Mouse (Mus musculus): ENCODE data around the gene Sdhb. TPM values are rescaled to one million over a fixed set of nuclear protein-coding genes. Genes with fewer than 3 reads are reported as not detected.

The Sdhb gene
- polyA plus RNA-seq, 1 experiment from 2014 or later, result 1,167 TPM

DNA sequence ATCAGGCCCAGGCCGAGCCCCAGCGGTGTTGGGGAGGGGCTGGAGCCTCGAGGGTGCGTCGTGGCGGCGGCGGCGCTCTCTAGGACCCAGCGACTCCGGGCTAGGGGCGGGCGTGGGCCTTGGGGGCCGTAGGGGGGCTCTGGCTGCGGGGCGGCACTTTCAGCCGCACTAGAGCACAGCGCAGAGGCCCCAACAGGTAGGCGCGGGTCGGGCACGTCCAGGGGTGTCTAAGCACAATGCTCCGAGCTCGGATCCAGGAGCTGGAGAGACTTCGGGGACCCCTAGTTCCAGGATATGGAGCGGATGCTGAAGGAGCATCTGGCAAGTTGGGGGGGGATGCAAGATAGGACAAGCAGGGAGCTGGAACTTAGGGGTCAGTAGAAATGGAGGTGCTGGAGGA is 49.5 kb downstream of the Sdhb start:
- Histone ChIP-seq H3K4me1 (ENCODE audit: control insufficient read depth, insufficient read depth, low read length) (peaks cover 24% of the 10 kb centered on the region), H3K27me3 (ENCODE audit: control insufficient read depth, insufficient read depth, low read length) (no peaks in the 10 kb centered on the region), H3K4me3 (ENCODE audit: low read length) (peak overlapping the region; percentile 73), H3K27ac (ENCODE audit: low read length) (peak overlapping the region; percentile 75), H3K36me3 (ENCODE audit: control insufficient read depth, insufficient read depth) (peaks cover 14% of the 10 kb centered on the region), H3K4me2 (ENCODE audit: low read depth, low read length) (peak overlapping the region; percentile 87), H3K9ac (ENCODE audit: low read length) (peak overlapping the region; percentile 82), H3K9me3 (replicated peaks; ENCODE audit: control insufficient read depth, low read length) (no peaks in the 10 kb centered on the region)
- under 1% methylated on average over 26 of the region's 26 CpGs for WGBS
- peak; percentile 68 for ATAC-seq (replicated peaks; ENCODE audit: extremely low read depth, insufficient read depth, low FRiP score)

DNA sequence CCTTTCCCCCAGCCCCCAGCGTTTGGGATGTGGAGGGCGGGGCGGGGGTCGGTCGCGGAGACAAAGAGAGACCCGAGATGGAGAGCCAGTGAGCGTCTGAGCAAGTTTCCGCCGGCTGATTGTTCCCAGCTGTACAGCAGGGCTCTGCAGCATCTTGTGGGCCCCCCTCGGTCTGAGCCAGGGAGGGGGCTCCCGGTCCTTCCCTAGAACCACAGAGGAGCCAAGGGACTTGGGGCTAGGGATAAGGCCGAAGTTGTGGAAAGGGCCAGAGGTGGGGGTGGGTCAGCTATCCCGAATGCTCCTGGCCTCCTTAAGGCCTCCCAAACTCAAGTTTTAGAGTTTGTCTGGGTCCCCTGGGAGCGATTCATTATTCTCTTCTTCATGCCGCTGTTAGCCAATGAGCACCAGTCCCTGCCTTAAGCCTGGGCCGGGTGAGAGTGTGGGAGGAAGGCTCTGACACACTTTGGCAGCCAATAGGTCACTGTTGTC is 50.0 kb downstream of the Sdhb start:
- peak overlapping the region; percentile 82 for H3K9ac ChIP-seq (ENCODE audit: low read length)
- H3K4me2 ChIP-seq (ENCODE audit: low read depth, low read length), result peak overlapping the region; percentile 87
- H3K4me1 ChIP-seq (ENCODE audit: control insufficient read depth, insufficient read depth, low read length), result peaks cover 26% of the 10 kb centered on the region
- H3K27me3 ChIP-seq (ENCODE audit: control insufficient read depth, insufficient read depth, low read length), result no peaks in the 10 kb centered on the region
- peak; percentile 14; the same call in 1 of the 2 replicates for ATAC-seq (replicated peaks; ENCODE audit: extremely low read depth, insufficient read depth, low FRiP score)
- H3K27ac ChIP-seq (ENCODE audit: low read length), result peak overlapping the region; percentile 75
- 3% methylated on average over 17 of the region's 17 CpGs for WGBS
- H3K9me3 ChIP-seq (replicated peaks; ENCODE audit: control insufficient read depth, low read length), result no peaks in the 10 kb centered on the region
- peak overlapping the region; percentile 73 for H3K4me3 ChIP-seq (ENCODE audit: low read length)
- peaks cover 13% of the 10 kb centered on the region for H3K36me3 ChIP-seq (ENCODE audit: control insufficient read depth, insufficient read depth)

DNA sequence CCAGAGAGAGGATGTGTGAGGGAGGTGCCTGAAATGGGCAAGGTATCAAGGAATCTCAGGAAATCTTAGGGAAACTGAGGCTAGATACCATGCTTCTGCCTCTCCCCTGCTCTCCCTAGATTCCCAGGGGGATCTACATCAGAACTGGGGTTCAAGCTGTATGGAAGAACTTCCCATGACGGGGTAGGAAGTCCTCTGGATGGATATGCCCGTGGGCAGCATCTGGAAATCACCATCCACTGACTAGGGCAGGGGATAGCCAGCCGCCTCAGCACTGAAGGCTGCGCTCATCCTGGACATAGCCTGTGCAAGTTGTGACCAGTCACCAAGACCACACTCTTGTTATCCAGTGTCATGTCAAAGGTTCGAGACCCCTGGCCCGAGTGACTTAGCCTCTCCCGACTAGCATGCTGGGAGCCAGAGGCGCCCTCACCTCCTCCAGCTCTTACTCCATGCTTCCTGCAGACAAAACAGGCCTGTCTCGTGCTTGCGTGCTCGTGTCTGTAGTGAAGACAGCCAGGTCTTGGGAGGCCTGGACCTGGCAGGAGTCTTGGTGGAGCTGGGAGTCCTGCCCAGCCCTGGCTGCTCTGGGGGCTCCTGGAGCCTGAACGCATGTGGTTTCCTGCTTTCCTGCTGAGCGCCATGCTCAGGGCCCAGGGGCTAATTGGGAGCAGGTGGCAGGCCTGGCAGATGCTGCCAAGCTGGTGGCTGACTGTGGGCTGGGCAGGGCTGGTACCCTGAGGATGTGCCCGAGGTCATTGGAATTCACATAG is 50.7 kb downstream of the Sdhb start:
- Histone ChIP-seq H3K36me3 (ENCODE audit: control insufficient read depth, insufficient read depth) (peaks cover 5% of the 10 kb centered on the region), H3K4me3 (ENCODE audit: low read length) (peak overlapping the region; percentile 73), H3K27me3 (ENCODE audit: control insufficient read depth, insufficient read depth, low read length) (no peaks in the 10 kb centered on the region), H3K4me2 (ENCODE audit: low read depth, low read length) (peak overlapping the region; percentile 87), H3K4me1 (ENCODE audit: control insufficient read depth, insufficient read depth, low read length) (peaks cover 33% of the 10 kb centered on the region), H3K27ac (ENCODE audit: low read length) (peak overlapping the region; percentile 75), H3K9ac (ENCODE audit: low read length) (peak overlapping the region; percentile 82), H3K9me3 (replicated peaks; ENCODE audit: control insufficient read depth, low read length) (no peaks in the 10 kb centered on the region)
- no peak for ATAC-seq (replicated peaks; ENCODE audit: extremely low read depth, insufficient read depth, low FRiP score)
- 54% methylated on average over 14 of the region's 14 CpGs for WGBS

DNA sequence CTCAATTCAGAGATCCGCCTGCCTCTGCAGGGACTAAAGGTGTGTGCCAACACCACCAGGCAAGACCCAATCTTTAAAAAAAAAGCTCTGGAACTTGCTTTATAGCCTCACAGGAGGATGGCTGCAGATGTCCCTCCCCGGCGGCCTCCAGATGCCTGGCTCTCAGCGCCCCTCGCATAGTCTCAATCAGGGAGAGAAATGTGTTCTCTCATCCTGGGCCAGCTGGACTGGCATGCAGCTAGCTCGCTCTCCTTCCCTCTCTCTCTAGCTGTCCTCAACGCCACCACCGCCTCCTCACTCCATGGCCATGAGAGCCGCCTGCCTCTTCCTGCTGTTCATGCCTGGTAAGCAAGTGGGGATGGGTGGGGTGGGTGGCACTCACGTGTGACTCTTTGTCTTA is 51.6 kb downstream of the Sdhb start:
- Histone ChIP-seq H3K9me3 (replicated peaks; ENCODE audit: control insufficient read depth, low read length) (no peaks in the 10 kb centered on the region), H3K4me3 (ENCODE audit: low read length) (no peak overlapping the region), H3K27me3 (ENCODE audit: control insufficient read depth, insufficient read depth, low read length) (no peaks in the 10 kb centered on the region), H3K27ac (ENCODE audit: low read length) (no peak overlapping the region), H3K4me1 (ENCODE audit: control insufficient read depth, insufficient read depth, low read length) (peaks cover 41% of the 10 kb centered on the region), H3K36me3 (ENCODE audit: control insufficient read depth, insufficient read depth) (no peaks in the 10 kb centered on the region), H3K4me2 (ENCODE audit: low read depth, low read length) (no peak overlapping the region), H3K9ac (ENCODE audit: low read length) (no peak overlapping the region)
- no peak for ATAC-seq (replicated peaks; ENCODE audit: extremely low read depth, insufficient read depth, low FRiP score)
- 76% methylated on average over 10 of the region's 10 CpGs for WGBS

DNA sequence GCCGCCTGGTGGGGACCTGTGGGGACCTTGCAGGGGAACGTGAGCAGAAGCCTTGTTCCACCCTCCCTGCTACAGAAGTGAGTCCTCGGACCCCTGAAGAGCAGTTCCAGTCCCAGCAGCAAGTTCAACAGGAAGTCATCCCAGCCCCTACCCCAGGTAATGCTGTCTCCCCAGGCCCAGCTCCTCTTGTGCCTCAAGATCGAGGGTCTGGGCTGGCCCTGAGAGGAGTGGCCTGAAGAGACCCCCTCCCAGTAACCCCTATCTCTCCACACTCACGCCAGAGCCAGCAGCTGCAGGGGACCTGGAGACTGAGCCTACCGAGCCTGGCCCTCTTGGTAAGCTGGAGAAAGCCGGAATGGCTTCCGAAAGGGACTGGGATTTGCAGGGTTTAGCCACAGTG is 53.1 kb downstream of the Sdhb start:
- peaks cover 43% of the 10 kb centered on the region for H3K4me1 ChIP-seq (ENCODE audit: control insufficient read depth, insufficient read depth, low read length)
- H3K36me3 ChIP-seq (ENCODE audit: control insufficient read depth, insufficient read depth), result no peaks in the 10 kb centered on the region
- no peak overlapping the region for H3K4me3 ChIP-seq (ENCODE audit: low read length)
- no peak overlapping the region for H3K9ac ChIP-seq (ENCODE audit: low read length)
- no peak overlapping the region for H3K27ac ChIP-seq (ENCODE audit: low read length)
- H3K4me2 ChIP-seq (ENCODE audit: low read depth, low read length), result no peak overlapping the region
- H3K9me3 ChIP-seq (replicated peaks; ENCODE audit: control insufficient read depth, low read length), result no peaks in the 10 kb centered on the region
- H3K27me3 ChIP-seq (ENCODE audit: control insufficient read depth, insufficient read depth, low read length), result no peaks in the 10 kb centered on the region
- no peak for ATAC-seq (replicated peaks; ENCODE audit: extremely low read depth, insufficient read depth, low FRiP score)
- WGBS, result 69% methylated on average over 8 of the region's 8 CpGs

DNA sequence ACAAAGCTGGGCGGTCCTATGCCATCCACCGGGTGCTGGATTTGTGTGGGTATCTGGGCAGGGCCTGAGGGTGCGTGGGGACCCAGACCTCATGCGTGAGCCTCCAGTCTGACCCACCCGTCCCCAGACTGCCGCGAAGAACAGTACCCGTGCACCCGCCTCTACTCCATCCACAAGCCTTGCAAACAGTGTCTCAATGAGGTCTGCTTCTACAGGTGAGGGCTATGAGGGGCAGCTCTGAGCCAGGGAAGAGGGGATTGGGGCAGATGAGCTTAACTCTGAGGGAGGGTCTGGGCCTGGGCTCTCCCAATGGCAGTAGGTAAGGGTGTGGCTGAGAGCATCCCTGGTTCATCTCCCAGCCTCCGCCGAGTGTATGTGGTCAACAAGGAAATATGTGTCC is 53.9 kb downstream of the Sdhb start:
- no peak overlapping the region for H3K4me3 ChIP-seq (ENCODE audit: low read length)
- H3K9me3 ChIP-seq (replicated peaks; ENCODE audit: control insufficient read depth, low read length), result no peaks in the 10 kb centered on the region
- peaks cover 42% of the 10 kb centered on the region for H3K4me1 ChIP-seq (ENCODE audit: control insufficient read depth, insufficient read depth, low read length)
- no peaks in the 10 kb centered on the region for H3K36me3 ChIP-seq (ENCODE audit: control insufficient read depth, insufficient read depth)
- H3K9ac ChIP-seq (ENCODE audit: low read length), result no peak overlapping the region
- ATAC-seq (replicated peaks; ENCODE audit: extremely low read depth, insufficient read depth, low FRiP score), result no peak
- H3K27ac ChIP-seq (ENCODE audit: low read length), result no peak overlapping the region
- WGBS, result 95% methylated on average over 11 of the region's 11 CpGs
- H3K4me2 ChIP-seq (ENCODE audit: low read depth, low read length), result no peak overlapping the region
- H3K27me3 ChIP-seq (ENCODE audit: control insufficient read depth, insufficient read depth, low read length), result no peaks in the 10 kb centered on the region

DNA sequence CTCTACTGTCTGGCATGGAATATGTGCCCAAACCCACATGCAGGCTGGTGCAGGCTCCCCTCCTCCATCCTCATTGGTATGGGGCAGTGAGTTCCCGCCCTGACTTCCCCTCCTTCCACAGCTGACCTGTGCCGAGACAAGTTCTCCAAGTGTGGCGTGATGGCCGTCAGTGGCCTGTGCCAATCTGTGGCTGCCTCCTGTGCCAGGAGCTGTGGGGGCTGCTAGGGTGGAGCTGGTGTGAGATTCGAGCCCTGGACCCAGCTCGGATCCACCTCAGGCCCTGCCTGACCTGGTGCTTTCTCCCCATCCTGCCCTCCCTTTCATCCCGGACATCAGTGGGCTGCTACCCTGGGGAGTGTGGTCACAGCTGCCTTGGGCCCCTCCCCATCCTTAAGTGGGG is 54.4 kb downstream of the Sdhb start:
- H3K4me3 ChIP-seq (ENCODE audit: low read length), result no peak overlapping the region
- H3K36me3 ChIP-seq (ENCODE audit: control insufficient read depth, insufficient read depth), result no peaks in the 10 kb centered on the region
- H3K9ac ChIP-seq (ENCODE audit: low read length), result no peak overlapping the region
- H3K27me3 ChIP-seq (ENCODE audit: control insufficient read depth, insufficient read depth, low read length), result no peaks in the 10 kb centered on the region
- ATAC-seq (replicated peaks; ENCODE audit: extremely low read depth, insufficient read depth, low FRiP score), result no peak
- no peak overlapping the region for H3K27ac ChIP-seq (ENCODE audit: low read length)
- peaks cover 42% of the 10 kb centered on the region for H3K4me1 ChIP-seq (ENCODE audit: control insufficient read depth, insufficient read depth, low read length)
- no peak overlapping the region for H3K4me2 ChIP-seq (ENCODE audit: low read depth, low read length)
- 58% methylated on average over 7 of the region's 7 CpGs for WGBS
- H3K9me3 ChIP-seq (replicated peaks; ENCODE audit: control insufficient read depth, low read length), result no peaks in the 10 kb centered on the region

DNA sequence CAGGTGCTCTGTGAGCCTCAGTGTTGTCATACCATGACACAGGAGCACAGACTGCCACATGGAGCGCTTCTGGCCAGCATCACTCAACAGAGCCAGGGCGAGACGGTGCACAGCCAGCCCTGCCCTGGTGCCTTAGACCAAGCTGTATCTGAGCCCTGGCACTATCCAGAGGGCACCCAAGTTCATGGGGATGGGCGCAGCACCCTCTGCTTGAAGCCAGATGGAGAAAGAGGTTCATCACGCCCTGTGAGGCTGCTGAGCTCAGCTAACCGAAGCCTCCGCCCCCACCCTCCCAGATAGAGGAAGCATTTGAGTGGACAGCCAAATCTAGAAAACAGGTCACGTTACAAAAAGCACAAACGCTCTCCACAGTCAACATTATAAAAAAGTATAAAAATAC is 55.3 kb downstream of the Sdhb start:
- no peak overlapping the region for H3K4me3 ChIP-seq (ENCODE audit: low read length)
- H3K4me2 ChIP-seq (ENCODE audit: low read depth, low read length), result no peak overlapping the region
- no peaks in the 10 kb centered on the region for H3K9me3 ChIP-seq (replicated peaks; ENCODE audit: control insufficient read depth, low read length)
- ATAC-seq (replicated peaks; ENCODE audit: extremely low read depth, insufficient read depth, low FRiP score), result no peak
- no peaks in the 10 kb centered on the region for H3K27me3 ChIP-seq (ENCODE audit: control insufficient read depth, insufficient read depth, low read length)
- no peaks in the 10 kb centered on the region for H3K36me3 ChIP-seq (ENCODE audit: control insufficient read depth, insufficient read depth)
- H3K27ac ChIP-seq (ENCODE audit: low read length), result peak overlapping the region; percentile 37; the same call in 1 of the 2 replicates
- WGBS, result 49% methylated on average over 9 of the region's 9 CpGs
- H3K9ac ChIP-seq (ENCODE audit: low read length), result no peak overlapping the region
- peaks cover 51% of the 10 kb centered on the region for H3K4me1 ChIP-seq (ENCODE audit: control insufficient read depth, insufficient read depth, low read length)

DNA sequence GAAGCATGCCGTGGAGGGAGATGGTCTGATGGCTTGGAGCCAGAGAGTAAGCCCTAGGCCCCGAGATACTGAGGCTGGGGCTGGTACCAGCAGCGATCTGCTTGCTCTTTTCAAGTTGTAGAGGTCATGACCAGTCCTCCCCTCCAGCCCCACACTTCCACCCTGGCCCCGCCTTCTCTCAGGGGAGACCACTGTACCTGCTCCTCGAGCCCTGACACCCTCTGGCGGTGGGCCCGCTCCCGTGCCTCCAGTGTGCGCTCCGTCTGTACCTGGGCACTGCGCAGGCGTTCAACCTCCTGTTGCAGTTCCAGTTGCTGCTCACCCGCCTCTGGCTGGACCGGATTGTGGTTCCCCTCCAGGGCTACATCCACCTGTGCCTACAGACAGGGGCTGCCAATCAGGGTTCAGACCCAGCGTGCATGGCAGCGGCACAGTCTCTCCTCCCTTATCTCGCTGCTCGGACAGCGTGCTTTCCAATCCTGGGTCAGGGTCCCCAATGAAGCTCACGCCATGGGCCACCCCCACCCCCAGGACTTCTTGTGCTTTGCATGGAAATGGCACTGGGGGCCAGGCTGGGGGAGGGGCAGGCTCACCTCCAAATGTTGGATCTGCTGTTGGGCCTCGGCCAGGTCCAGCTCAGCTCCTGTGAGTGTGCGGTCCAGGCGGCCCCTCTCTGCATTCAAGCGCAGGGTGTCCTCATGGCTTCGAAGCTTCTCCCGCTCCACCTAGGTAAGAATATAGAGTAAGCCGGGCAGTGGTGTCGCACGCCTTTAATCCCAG is 56.8 kb downstream of the Sdhb start:
- H3K36me3 ChIP-seq (ENCODE audit: control insufficient read depth, insufficient read depth), result no peaks in the 10 kb centered on the region
- no peaks in the 10 kb centered on the region for H3K9me3 ChIP-seq (replicated peaks; ENCODE audit: control insufficient read depth, low read length)
- 0 out of 2 replicates have a peak overlapping the region, but pooled peaks have one; percentile 20 for H3K9ac ChIP-seq (ENCODE audit: low read length)
- H3K4me3 ChIP-seq (ENCODE audit: low read length), result no peak overlapping the region
- H3K27ac ChIP-seq (ENCODE audit: low read length), result no peak overlapping the region
- H3K4me1 ChIP-seq (ENCODE audit: control insufficient read depth, insufficient read depth, low read length), result peaks cover 48% of the 10 kb centered on the region
- ATAC-seq (replicated peaks; ENCODE audit: extremely low read depth, insufficient read depth, low FRiP score), result no peak
- 79% methylated on average over 29 of the region's 29 CpGs for WGBS
- no peaks in the 10 kb centered on the region for H3K27me3 ChIP-seq (ENCODE audit: control insufficient read depth, insufficient read depth, low read length)
- H3K4me2 ChIP-seq (ENCODE audit: low read depth, low read length), result no peak overlapping the region
